Comparison of ENCODE assay signal across 31 mouse cellular contexts in the genomic region with DNA sequence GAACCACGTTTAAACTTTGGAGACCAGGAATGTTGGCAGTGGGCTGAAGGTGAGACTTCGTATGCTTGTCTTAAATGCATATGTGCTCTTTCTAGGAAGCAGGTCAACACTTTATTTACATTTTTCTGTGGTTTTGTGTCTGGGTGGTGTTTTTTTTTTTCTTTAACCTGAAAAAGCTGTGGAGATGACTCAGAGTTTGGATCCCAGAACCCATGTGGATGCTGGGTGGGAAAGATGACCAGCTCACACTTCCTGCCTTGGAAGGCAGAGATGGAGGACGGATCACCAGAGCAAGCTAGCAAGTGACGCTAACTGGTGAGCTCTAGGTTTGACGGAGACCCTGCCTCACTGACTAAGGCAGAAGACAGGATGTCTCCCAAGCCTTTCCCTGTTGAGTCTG. TPM values are rescaled to one million over a fixed set of nuclear protein-coding genes. Genes with fewer than 3 reads are reported as not detected.
DNase-seq lines count a peak whose midpoint lies in the region; ATAC-seq and TF ChIP-seq lines count a peak whose summit lies in the region.
"Had no signal": no experiment of that assay in that cellular context is flagged by ENCODE, and none has a peak within 500 bp of the region (broad histone marks: within the 10 kb centered on the region; RNA-seq: fewer than 3 reads in every experiment).

No protein-coding gene starts in this region.

- H3K9me3 ChIP-seq in midbrain, embryonic 11.5 days (ENCODE audit: control insufficient read depth, low read length) = no peaks in the 10 kb centered on the region
- H3K9me3 ChIP-seq in midbrain, embryonic 16.5 days (replicated peaks; ENCODE audit: control insufficient read depth, low read length, poor library complexity, severe bottlenecking) = no peaks in the 10 kb centered on the region
- no peaks in the 10 kb centered on the region for H3K9me3 ChIP-seq in forebrain, postnatal 0 days (ENCODE audit: low read length)
- H3K9me3 ChIP-seq: G1E had no signal

- no peak overlapping the region for H3K4me3 ChIP-seq in midbrain, embryonic 11.5 days (ENCODE audit: low read depth, low read length)
- no peak overlapping the region for H3K4me3 ChIP-seq in midbrain, embryonic 16.5 days (ENCODE audit: low read depth, low read length)
- H3K4me3 ChIP-seq in forebrain, postnatal 0 days (ENCODE audit: low read depth, low read length) = no peak overlapping the region

- no peaks in the 10 kb centered on the region for H3K4me1 ChIP-seq in midbrain, embryonic 11.5 days (ENCODE audit: control insufficient read depth, insufficient read depth, low read length)
- H3K4me1 ChIP-seq in midbrain, embryonic 16.5 days (ENCODE audit: control insufficient read depth, insufficient read depth, low read length) = no peaks in the 10 kb centered on the region
- H3K4me1 ChIP-seq in forebrain, postnatal 0 days (ENCODE audit: insufficient read depth) = no peaks in the 10 kb centered on the region

- H3K9ac ChIP-seq in midbrain, embryonic 11.5 days (ENCODE audit: low read length) = no peak overlapping the region
- no peak overlapping the region for H3K9ac ChIP-seq in midbrain, embryonic 16.5 days (ENCODE audit: low read depth, low read length)
- no peak overlapping the region for H3K9ac ChIP-seq in forebrain, postnatal 0 days

- H3K36me3 ChIP-seq in midbrain, embryonic 11.5 days (ENCODE audit: control insufficient read depth, insufficient read depth, low read length) = peaks cover 6% of the 10 kb centered on the region; the same call in 1 of the 2 replicates
- H3K36me3 ChIP-seq in midbrain, embryonic 16.5 days (ENCODE audit: control insufficient read depth, insufficient read depth, low read length) = peaks cover 21% of the 10 kb centered on the region
- H3K36me3 ChIP-seq in forebrain, postnatal 0 days (ENCODE audit: insufficient read depth) = peaks cover 51% of the 10 kb centered on the region

- DNase-seq in midbrain, embryonic 11.5 days (ENCODE audit: low spot score, missing footprints) = peak; percentile 23
- peak; percentile 83 for DNase-seq in 3T3-L1 (ENCODE audit: low read depth, low spot score)
- peak; percentile 72 for DNase-seq in NIH3T3 (ENCODE audit: low read depth)
- DNase-seq in brain, adult 2 months (ENCODE audit: low read depth, low spot score) = peak; percentile 35
- DNase-seq in frontal cortex, postnatal 36 days (ENCODE audit: low spot score in 2 of 2) = no peak
- no peak for DNase-seq in heart, postnatal 25 days (ENCODE audit: low spot score)
- DNase-seq in forebrain, postnatal 0 days = no peak
- DNase-seq: adrenal gland, adult 2 months; adrenal gland, adult 8-10 months; adrenal gland, postnatal 10 days; adrenal gland, postnatal 14 days; adrenal gland, postnatal 25 days; adrenal gland, postnatal 36 days; B cell, adult 2 months; cerebellum, adult 11 months; cerebellum, adult 11-12 months; cerebellum, adult 18-20 months; cerebellum, adult 2 months; cerebellum, adult 8-10 months had no signal

- ATAC-seq in midbrain, embryonic 11.5 days (ENCODE audit: low FRiP score) = no peak
- ATAC-seq in midbrain, embryonic 16.5 days = no peak
- ATAC-seq in forebrain, postnatal 0 days = no peak
- ATAC-seq: activated CD4-positive, CD25-positive, alpha-beta regulatory T cell, adult 4 months; CD4-positive, CD25-positive, alpha-beta regulatory T cell, adult 4 months; Patski had no signal

- TF ChIP-seq CTCF in forebrain, postnatal 0 days (IDR thresholded peaks at IDR 0.05; ENCODE audit: low read depth) = no peak

- H3K4me2 ChIP-seq in midbrain, embryonic 11.5 days = no peak overlapping the region
- no peak overlapping the region for H3K4me2 ChIP-seq in midbrain, embryonic 16.5 days (ENCODE audit: low read length)
- no peak overlapping the region for H3K4me2 ChIP-seq in forebrain, postnatal 0 days (ENCODE audit: low read depth)

- intact Hi-C loops in heart, postnatal 25 days (cut with DNase I) = no loop called here

- H3K27ac ChIP-seq in midbrain, embryonic 11.5 days (ENCODE audit: low read depth, low read length) = no peak overlapping the region
- no peak overlapping the region for H3K27ac ChIP-seq in midbrain, embryonic 16.5 days (ENCODE audit: low read length)
- H3K27ac ChIP-seq in forebrain, postnatal 0 days (ENCODE audit: low read depth, low read length) = no peak overlapping the region

- WGBS in midbrain, embryonic 11.5 days = 87% methylated on average over 5 of the region's 5 CpGs
- WGBS in midbrain, embryonic 16.5 days = 93% methylated on average over 5 of the region's 5 CpGs
- 92% methylated on average over 5 of the region's 5 CpGs for WGBS in forebrain, postnatal 0 days

- H3K27me3 ChIP-seq in midbrain, embryonic 11.5 days (ENCODE audit: control insufficient read depth, insufficient read depth, low read length) = no peaks in the 10 kb centered on the region
- H3K27me3 ChIP-seq in midbrain, embryonic 16.5 days (ENCODE audit: control insufficient read depth, insufficient read depth, low read depth, low read length) = no peaks in the 10 kb centered on the region
- H3K27me3 ChIP-seq in forebrain, postnatal 0 days (ENCODE audit: insufficient read depth, low read length) = no peaks in the 10 kb centered on the region
- H3K27me3 ChIP-seq: CH12.LX, Patski had no signal

RNA-seq across cellular contexts. Expression of gene B3gnt4, which starts 4.6 kb away (rescaled TPM):
- polyA plus RNA-seq in midbrain, embryonic 11.5 days (2014; fragmentation: Nextera tagmentation; extraction: Ambion mirVana) = 0.88 and 1.1 TPM in 2 replicates
- 0.58 and 1.4 TPM in 2 replicates for polyA plus RNA-seq in midbrain, embryonic 16.5 days (2015; fragmentation: Nextera tagmentation; extraction: Ambion mirVana)
- not detected for total RNA-seq in heart, postnatal 25 days (2021)
- 2.2 and 2.5 TPM in 2 replicates for total RNA-seq in forebrain, postnatal 0 days (2014; rRNA removed)
- polyA plus RNA-seq in forebrain, postnatal 0 days (2015; fragmentation: Nextera tagmentation; extraction: Ambion mirVana) = 1.3 and 1.7 TPM in 2 replicates
- polyA plus RNA-seq: G1E had no signal

RNA-seq across cellular contexts. Expression of gene Diablo, which starts 9.1 kb away (rescaled TPM):
- polyA plus RNA-seq in midbrain, embryonic 11.5 days (2014; fragmentation: Nextera tagmentation; extraction: Ambion mirVana) = 167 and 169 TPM in 2 replicates
- polyA plus RNA-seq in midbrain, embryonic 16.5 days (2015; fragmentation: Nextera tagmentation; extraction: Ambion mirVana) = 109 and 111 TPM in 2 replicates
- 10 to 100 TPM; 64.4 to 71.1 TPM for total RNA-seq in heart, postnatal 25 days (2021)
- total RNA-seq in forebrain, postnatal 0 days (2014; rRNA removed) = 71.6 and 73.2 TPM in 2 replicates
- polyA plus RNA-seq in forebrain, postnatal 0 days (2015; fragmentation: Nextera tagmentation; extraction: Ambion mirVana) = 94.3 and 97.6 TPM in 2 replicates

RNA-seq across cellular contexts. Expression of gene Gm49027, which starts 10.4 kb away (rescaled TPM):
- polyA plus RNA-seq in midbrain, embryonic 11.5 days (2014; fragmentation: Nextera tagmentation; extraction: Ambion mirVana) = 0.44 and 0.72 TPM in 2 replicates
- 0.73 and 0.92 TPM in 2 replicates for polyA plus RNA-seq in midbrain, embryonic 16.5 days (2015; fragmentation: Nextera tagmentation; extraction: Ambion mirVana)
- not detected for total RNA-seq in heart, postnatal 25 days (2021)
- 0.69 and 3.7 TPM in 2 replicates for total RNA-seq in forebrain, postnatal 0 days (2014; rRNA removed)
- polyA plus RNA-seq in forebrain, postnatal 0 days (2015; fragmentation: Nextera tagmentation; extraction: Ambion mirVana) = 4.1 and 4.4 TPM in 2 replicates
- polyA plus RNA-seq: activated CD4-positive, CD25-positive, alpha-beta regulatory T cell, adult 4 months; C2C12; CD4-positive, CD25-positive, alpha-beta regulatory T cell, adult 4 months had no signal

RNA-seq across cellular contexts. Expression of gene Il31, which starts 25.6 kb away (rescaled TPM):
- polyA plus RNA-seq in midbrain, embryonic 11.5 days (2014; fragmentation: Nextera tagmentation; extraction: Ambion mirVana) = not detected in 2 replicates
- polyA plus RNA-seq in midbrain, embryonic 16.5 days (2015; fragmentation: Nextera tagmentation; extraction: Ambion mirVana) = not detected in 2 replicates
- total RNA-seq in heart, postnatal 25 days (2021) = not detected
- total RNA-seq in forebrain, postnatal 0 days (2014; rRNA removed) = not detected in 2 replicates
- not detected in 2 replicates for polyA plus RNA-seq in forebrain, postnatal 0 days (2015; fragmentation: Nextera tagmentation; extraction: Ambion mirVana)
- total RNA-seq: adrenal gland, adult 18-20 months; adrenal gland, adult 2 months; adrenal gland, adult 8-10 months; adrenal gland, postnatal 10 days; adrenal gland, postnatal 14 days; adrenal gland, postnatal 25 days; adrenal gland, postnatal 36 days; adrenal gland, postnatal 4 days; CH12.LX; ES-E14; G1E; MEL had no signal
- polyA plus RNA-seq: activated CD4-positive, CD25-positive, alpha-beta regulatory T cell, adult 4 months; adrenal gland, adult 2 months; brain, embryonic 14.5 days; C2C12; CD4-positive, CD25-positive, alpha-beta regulatory T cell, adult 4 months; cerebellum, adult 2 months; G1E; Patski had no signal

RNA-seq across cellular contexts. Expression of gene Lrrc43, which starts 25.8 kb away (rescaled TPM):
- polyA plus RNA-seq in midbrain, embryonic 11.5 days (2014; fragmentation: Nextera tagmentation; extraction: Ambion mirVana) = not detected in 2 replicates
- 0.76 and 1.4 TPM in 2 replicates for polyA plus RNA-seq in midbrain, embryonic 16.5 days (2015; fragmentation: Nextera tagmentation; extraction: Ambion mirVana)
- total RNA-seq in heart, postnatal 25 days (2021) = not detected
- total RNA-seq in forebrain, postnatal 0 days (2014; rRNA removed) = 0.69 and 1.5 TPM in 2 replicates
- 0.62 and 1.3 TPM in 2 replicates for polyA plus RNA-seq in forebrain, postnatal 0 days (2015; fragmentation: Nextera tagmentation; extraction: Ambion mirVana)
- total RNA-seq: adrenal gland, adult 18-20 months; adrenal gland, adult 2 months; adrenal gland, adult 8-10 months; adrenal gland, postnatal 10 days; adrenal gland, postnatal 14 days; adrenal gland, postnatal 25 days; adrenal gland, postnatal 36 days; adrenal gland, postnatal 4 days; CH12.LX; ES-E14; G1E; MEL had no signal
- polyA plus RNA-seq: activated CD4-positive, CD25-positive, alpha-beta regulatory T cell, adult 4 months; adrenal gland, adult 2 months; C2C12; CD4-positive, CD25-positive, alpha-beta regulatory T cell, adult 4 months; G1E; Patski had no signal

Comparison
In these comparisons a context has a peak if more than half of its experiments do, and no peak if none do; other contexts are left out.
1. DNase-seq: peak in midbrain, embryonic 11.5 days (single experiment), 3T3-L1 (single experiment), NIH3T3 (single experiment) and brain, adult 2 months (single experiment); none in frontal cortex, postnatal 36 days (0 of 2), heart, postnatal 25 days (single experiment) and forebrain, postnatal 0 days (single experiment).